In the genomic region with DNA sequence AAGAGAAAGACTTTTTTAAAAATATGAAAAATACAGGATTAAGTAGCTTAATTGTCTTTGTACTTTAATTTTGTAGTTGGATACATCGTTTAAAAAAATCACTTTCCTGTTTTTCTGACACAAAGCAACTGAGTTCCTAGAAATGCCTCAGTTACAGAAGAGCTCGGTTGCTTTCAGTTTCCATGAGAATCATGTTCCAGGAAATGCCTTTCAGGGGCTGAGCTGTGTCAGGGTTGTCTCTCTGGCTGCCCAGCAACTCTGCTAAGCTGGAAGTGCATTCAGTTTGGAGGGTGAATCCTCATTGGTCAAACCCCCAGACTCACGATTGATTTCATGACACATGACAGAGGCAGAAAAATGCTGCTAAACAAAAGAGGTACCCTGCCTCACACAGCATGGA, we compare ENCODE assay signal across 9 mouse cellular contexts. TPM values are rescaled to one million over a fixed set of nuclear protein-coding genes. Genes with fewer than 3 reads are reported as not detected.
DNase-seq lines count a peak whose midpoint lies in the region; ATAC-seq and TF ChIP-seq lines count a peak whose summit lies in the region.
"Not testable (repeated sequence)": the region's sequence is repeated elsewhere in the genome, so short reads cannot be mapped to it uniquely, and the experiment has no call there.
"Had no signal": no experiment of that assay in that cellular context is flagged by ENCODE, and none has a peak within 500 bp of the region (broad histone marks: within the 10 kb centered on the region; RNA-seq: fewer than 3 reads in every experiment).

No protein-coding gene starts in this region.

- H3K27ac ChIP-seq in ES-E14 (ENCODE audit: insufficient read depth, low read depth, low read length, poor library complexity, severe bottlenecking): 0 out of 2 replicates have a peak overlapping the region, but pooled peaks have one; percentile 36
- peak overlapping the region; percentile 95 for H3K27ac ChIP-seq in cortical plate, adult 2 months (ENCODE audit: insufficient read depth, low read length)
- peak overlapping the region; percentile 61 for H3K27ac ChIP-seq in small intestine, adult 2 months (ENCODE audit: insufficient read depth, low read depth, low read length)

- peaks cover 0 to 12% of the 10 kb centered on the region in 2 experiments; a peak in 2 of 4 replicates for H3K4me1 ChIP-seq in ES-E14 (ENCODE audit: control insufficient read depth in 2 of 2, insufficient read depth in 2 of 2, low read length in 2 of 2, poor library complexity in 1 of 2)
- H3K4me1 ChIP-seq in cortical plate, adult 2 months (ENCODE audit: control insufficient read depth, insufficient read depth, low read length); small intestine, adult 2 months (ENCODE audit: control insufficient read depth, insufficient read depth, insufficient read length, low read length): not testable (repeated sequence)

- TF ChIP-seq CTCF in cortical plate, adult 2 months (IDR thresholded peaks at IDR 0.05; ENCODE audit: extremely low read depth, insufficient read depth, low read length); small intestine, adult 2 months (IDR thresholded peaks at IDR 0.05; ENCODE audit: extremely low read depth, insufficient read length, insufficient replicate concordance, low read depth, low read length): not testable (repeated sequence)

- peak; percentile 64 for ATAC-seq in inflammation-experienced regulatory T-cells, adult 6 months

- 26% methylated on average over 3 of the region's 3 CpGs for WGBS in small intestine, adult 2 months

- in situ Hi-C loops in ES-E14 (cut with MboI; ENCODE audit: low sequenced_read_pairs in 2 of 2, unreplicated experiment in 2 of 2): not testable (repeated sequence)

- DNase-seq in ES-E14 (ENCODE audit: low read depth, low spot score): not testable (repeated sequence)
- peak; percentile 31 to 64 for DNase-seq in heart, adult 9 months (ENCODE audit: low spot score in 2 of 2)
- peak; percentile 33 to 39 for DNase-seq in kidney, postnatal 36 days
- peak; percentile 18 for DNase-seq in lung, postnatal 10 days

- not testable (repeated sequence) for H3K4me3 ChIP-seq in ES-E14 (ENCODE audit: insufficient read depth in 1 of 2, low read depth in 1 of 2, low read length in 2 of 2, poor library complexity in 1 of 2, severe bottlenecking in 1 of 2); cortical plate, adult 2 months (ENCODE audit: insufficient read depth, low read length); small intestine, adult 2 months (ENCODE audit: low read depth, low read length)

- H3K9me3 ChIP-seq in ES-E14 (ENCODE audit: control insufficient read depth, insufficient read depth, low read depth, low read length): not testable (repeated sequence)

- not testable (repeated sequence) for H3K27me3 ChIP-seq in small intestine, adult 2 months (ENCODE audit: control insufficient read depth, insufficient read depth, low read length)

- not testable (repeated sequence) for H3K36me3 ChIP-seq in ES-E14 (ENCODE audit: control insufficient read depth, insufficient read depth, low read length, poor library complexity, severe bottlenecking); small intestine, adult 2 months (ENCODE audit: control insufficient read depth, insufficient read depth, low read length)

- not testable (repeated sequence) for TF ChIP-seq POLR2A in cortical plate, adult 2 months (IDR thresholded peaks at IDR 0.05; ENCODE audit: extremely low read depth, insufficient read depth, low read length); small intestine, adult 2 months (IDR thresholded peaks at IDR 0.05; ENCODE audit: low read depth, low read length)

- not testable (repeated sequence) for H3K9ac ChIP-seq in ES-E14 (ENCODE audit: insufficient read depth, low read depth, low read length, poor library complexity, severe bottlenecking)

RNA-seq across cellular contexts. Expression of a gene that starts 6.3 kb away (rescaled TPM):
- 1.5 and 1.9 TPM in 2 replicates for total RNA-seq in ES-E14 (2012; rRNA removed)
- 2.3 and 3.4 TPM in 2 replicates for polyA plus RNA-seq in cortical plate, adult 2 months (2012; rRNA removed)
- 100 to 1,000 TPM; 232 to 267 (median 237) TPM for polyA plus RNA-seq in inflammation-experienced regulatory T-cells, adult 6 months (2017; shearing (Covaris generic))
- polyA plus RNA-seq in small intestine, adult 2 months (2012; rRNA removed): 3.3 and 4.9 TPM in 2 replicates

RNA-seq across cellular contexts. Expression of a gene that starts 6.4 kb away (rescaled TPM):
- 0.16 and 0.22 TPM in 2 replicates for total RNA-seq in ES-E14 (2012; rRNA removed)
- polyA plus RNA-seq in cortical plate, adult 2 months (2012; rRNA removed): 0.17 and 0.44 TPM in 2 replicates
- polyA plus RNA-seq in inflammation-experienced regulatory T-cells, adult 6 months (2017; shearing (Covaris generic)): 100 to 1,000 TPM in 1 of 3 experiments, 10 to 100 TPM in 2; 75.7 to 119 (median 99.7) TPM
- 1.3 and 2.7 TPM in 2 replicates for polyA plus RNA-seq in small intestine, adult 2 months (2012; rRNA removed)
- polyA plus RNA-seq: forebrain, embryonic 10.5 days; limb, embryonic 12.5 days had no signal

RNA-seq across cellular contexts. Expression of a gene that starts 6.4 kb away (rescaled TPM):
- 0.79 and 1.5 TPM in 2 replicates for total RNA-seq in ES-E14 (2012; rRNA removed)
- polyA plus RNA-seq in cortical plate, adult 2 months (2012; rRNA removed): 3.7 and 3.9 TPM in 2 replicates
- polyA plus RNA-seq in inflammation-experienced regulatory T-cells, adult 6 months (2017; shearing (Covaris generic)): 100 to 1,000 TPM in 1 of 3 experiments, 10 to 100 TPM in 2; 66.1 to 118 (median 87.6) TPM
- polyA plus RNA-seq in small intestine, adult 2 months (2012; rRNA removed): 0.66 and 1.3 TPM in 2 replicates

Comparison
In these comparisons a context has a peak if more than half of its experiments do, and no peak if none do; other contexts are left out.
1. H3K27ac ChIP-seq: peak in every context shown above with its lines; median percentile 95 in cortical plate, adult 2 months; 61 in small intestine, adult 2 months; 36 in ES-E14.
2. RNA of a gene that starts 6.3 kb away (polyA plus RNA-seq): 232 to 267 TPM in inflammation-experienced regulatory T-cells, adult 6 months; 3.3 to 4.9 TPM in small intestine, adult 2 months and 2.3 to 3.4 TPM in cortical plate, adult 2 months; every median in the first group is over 10 times any median in the second.
3. RNA of a gene that starts 6.4 kb away (polyA plus RNA-seq): 75.7 to 119 TPM in inflammation-experienced regulatory T-cells, adult 6 months; 1.3 to 2.7 TPM in small intestine, adult 2 months and 0.17 to 0.44 TPM in cortical plate, adult 2 months; every median in the first group is over 10 times any median in the second.
4. RNA of a gene that starts 6.4 kb away (polyA plus RNA-seq): 66.1 to 118 TPM in inflammation-experienced regulatory T-cells, adult 6 months; 3.7 to 3.9 TPM in cortical plate, adult 2 months and 0.66 to 1.3 TPM in small intestine, adult 2 months; every median in the first group is over 10 times any median in the second.